Mouse (Mus musculus): ENCODE data around the gene Gm20708.

The Gm20708 gene

DNA sequence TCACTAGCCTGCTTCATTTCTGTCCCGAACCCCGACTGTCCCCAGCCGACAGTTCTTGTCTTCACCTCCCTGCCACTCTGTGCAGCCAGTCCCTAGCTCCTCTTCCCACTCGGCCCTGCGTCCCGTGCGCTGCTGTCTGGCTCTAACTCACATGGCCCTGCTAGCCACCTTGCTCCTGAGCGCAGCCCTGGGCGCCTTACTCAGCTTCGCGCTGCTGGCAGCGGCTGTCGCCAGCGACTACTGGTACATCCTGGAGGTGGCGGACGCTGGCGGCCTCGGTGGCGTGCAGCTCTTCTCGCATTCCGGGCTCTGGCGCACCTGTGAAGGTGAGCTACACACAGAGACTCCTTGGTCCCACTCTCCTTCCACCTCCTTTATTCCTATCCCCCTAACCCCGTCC, 51.1 kb downstream of the Gm20708 start, which contains the start of gene Tmem235:
Gene Tmem235 (plus strand): TSS at position 152 of the 400 bp plus-strand sequence.
- DNase-seq (ENCODE audit: low read depth, low spot score): no peak

DNA sequence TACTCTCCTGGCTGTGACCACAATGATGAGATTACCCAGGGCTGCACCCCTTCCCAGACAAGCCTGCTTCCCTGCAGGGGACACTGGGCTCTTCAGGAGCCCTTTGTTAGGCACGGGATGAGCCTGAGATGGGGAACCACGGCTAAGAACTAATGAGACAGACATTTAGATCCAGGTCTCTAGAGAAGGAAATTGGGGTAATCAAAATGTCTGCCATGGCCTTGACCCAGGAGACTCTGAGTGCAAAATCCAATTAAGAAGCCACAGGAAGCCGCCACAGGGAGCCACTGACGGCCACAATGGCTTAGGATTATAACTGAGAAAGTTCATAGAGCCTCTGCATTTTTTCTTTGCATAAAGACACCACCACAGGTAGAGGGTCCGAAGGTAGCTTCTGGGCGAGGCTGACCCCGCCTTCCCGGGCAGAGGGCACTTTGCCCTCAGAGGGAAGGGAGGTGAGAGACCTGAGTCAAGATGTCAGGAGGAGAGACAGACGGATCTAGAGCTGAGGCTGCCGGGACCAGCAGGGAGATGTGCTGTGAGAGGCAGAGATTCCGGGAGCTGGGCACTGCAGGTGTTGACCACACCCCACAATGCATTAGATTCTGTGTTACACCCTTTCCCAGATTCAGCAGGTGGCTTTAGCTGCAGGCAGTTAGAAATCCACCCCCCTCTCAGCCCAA, 53.8 kb downstream of the Gm20708 start:
- DNase-seq (ENCODE audit: low read depth, low spot score): no peak

DNA sequence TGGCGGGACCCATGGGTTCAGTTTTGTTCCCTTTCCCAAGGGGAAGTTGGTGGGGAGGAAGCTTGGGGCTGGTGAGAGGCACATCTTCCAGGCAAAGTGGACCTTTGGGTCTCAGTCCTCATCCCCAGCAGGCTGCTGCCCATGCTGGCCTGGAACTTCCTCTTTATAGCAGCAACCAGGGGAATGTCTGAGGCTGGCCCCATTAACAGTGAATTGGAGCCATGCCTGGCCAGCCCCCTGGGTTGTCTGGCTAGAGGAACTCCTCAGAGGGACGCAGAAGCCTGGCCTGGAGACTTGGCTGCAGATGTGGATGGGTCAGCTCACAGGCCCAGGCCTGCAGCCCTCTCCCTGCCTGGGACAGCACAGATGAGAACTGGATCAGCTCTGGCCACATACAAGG, 55.3 kb downstream of the Gm20708 start:
- DNase-seq (ENCODE audit: low read depth, low spot score): no peak

DNA sequence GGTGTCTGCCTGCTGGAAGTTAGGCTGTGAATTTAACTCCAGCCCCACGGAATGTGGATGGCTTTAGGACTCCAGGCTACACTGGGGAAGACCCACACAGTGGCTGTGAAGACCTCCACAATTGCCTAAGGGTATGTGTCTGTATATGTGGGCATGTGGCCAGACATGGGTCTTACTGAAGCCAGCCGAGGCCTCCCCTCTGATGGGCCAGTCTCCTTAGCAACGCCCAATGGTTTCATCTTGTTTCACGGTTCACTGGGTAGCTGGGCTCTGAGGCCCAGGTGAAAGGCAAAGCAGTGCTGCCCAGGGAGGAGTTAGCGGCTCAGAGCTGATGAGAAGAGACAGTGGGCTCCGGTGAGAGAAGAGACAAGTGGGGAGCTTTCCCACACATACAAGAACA, 56.5 kb downstream of the Gm20708 start:
- no peak for DNase-seq (ENCODE audit: low read depth, low spot score)

DNA sequence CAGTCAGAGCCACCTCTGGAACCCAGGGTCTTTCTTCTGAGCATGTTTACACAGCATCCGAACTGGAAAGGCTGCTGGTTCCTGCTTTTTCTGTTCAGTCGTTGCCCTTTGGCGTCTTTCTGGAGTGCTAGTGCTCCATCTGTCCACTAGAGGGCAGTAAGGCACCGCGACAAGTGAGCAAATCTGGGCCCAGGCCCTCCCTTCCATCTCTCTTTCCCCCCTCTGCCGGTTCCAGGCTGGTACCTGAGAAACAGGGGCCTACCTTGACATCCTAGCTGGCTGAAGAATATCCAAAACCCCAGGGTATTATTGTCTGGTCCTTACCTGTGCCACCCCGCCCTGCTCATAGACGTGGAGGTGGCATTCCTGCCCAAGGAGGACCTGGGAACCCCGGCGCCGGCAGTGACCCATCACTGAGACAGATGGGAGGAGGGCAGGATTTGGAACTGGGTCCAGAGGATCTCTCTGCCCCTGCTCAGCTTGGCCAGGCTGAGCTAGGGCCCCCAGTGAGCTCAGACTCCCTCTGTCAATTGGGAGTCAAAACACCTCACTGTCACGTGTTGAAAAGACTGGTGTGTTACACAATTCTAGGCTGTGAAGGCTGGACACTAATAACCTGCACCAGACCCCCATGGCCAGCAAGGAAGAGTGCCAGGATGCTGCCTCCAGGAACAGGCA, 61.4 kb downstream of the Gm20708 start:
- DNase-seq (ENCODE audit: low read depth, low spot score): peak; percentile 88

DNA sequence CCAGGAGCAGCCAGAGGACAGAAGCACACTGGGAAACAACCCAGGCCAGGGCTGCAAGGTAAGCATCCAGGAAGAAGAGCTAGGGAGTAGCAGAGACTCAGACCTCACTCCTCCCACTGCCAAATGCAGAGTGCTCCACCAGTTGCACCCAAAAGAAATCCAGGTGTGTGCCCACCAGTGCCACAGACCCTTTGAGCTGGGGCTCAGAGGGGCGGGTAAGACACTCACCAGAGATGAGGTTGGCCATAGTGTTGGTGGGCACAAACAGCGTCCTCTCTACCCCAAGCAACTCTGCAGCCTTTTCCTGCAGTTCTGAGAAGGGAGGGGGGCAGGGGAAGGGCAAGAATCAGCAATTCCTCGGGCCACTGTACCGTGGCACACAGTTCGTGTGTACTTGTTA, 61.9 kb downstream of the Gm20708 start:
- DNase-seq (ENCODE audit: low read depth, low spot score): no peak

DNA sequence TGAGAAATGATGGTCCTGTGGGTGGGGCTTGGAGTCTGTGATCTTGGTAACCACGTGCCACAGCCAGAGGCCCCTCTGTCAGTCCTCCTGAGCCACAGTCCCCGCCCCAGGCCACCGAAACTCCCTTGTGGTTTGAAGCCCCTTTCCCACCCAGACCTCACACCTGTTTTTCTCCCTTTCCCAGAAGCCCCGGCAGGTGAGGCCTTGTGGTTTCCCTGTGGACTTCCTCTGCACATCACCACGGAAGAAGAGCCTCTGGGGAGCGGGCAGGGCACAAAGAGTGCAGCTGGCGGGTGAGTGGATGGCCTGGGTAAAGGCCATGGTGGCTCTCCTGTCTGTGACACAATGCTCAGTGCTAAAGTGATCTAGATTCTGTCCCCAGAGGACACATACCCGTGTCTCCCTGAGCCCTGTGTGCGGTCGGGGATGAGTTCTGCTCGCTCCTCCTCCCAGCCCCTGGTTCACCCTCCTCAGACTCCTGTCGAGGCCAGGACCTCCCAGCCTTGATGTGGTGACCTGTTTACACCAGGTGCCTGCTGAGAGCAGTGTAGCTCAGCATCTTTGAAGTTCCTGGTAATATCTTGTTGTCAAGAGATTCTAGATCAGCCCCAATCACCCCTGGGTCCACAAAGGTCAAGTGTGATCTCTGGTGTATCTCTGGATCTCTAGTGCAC, 62.6 kb downstream of the Gm20708 start:
- DNase-seq (ENCODE audit: low read depth, low spot score): no peak

DNA sequence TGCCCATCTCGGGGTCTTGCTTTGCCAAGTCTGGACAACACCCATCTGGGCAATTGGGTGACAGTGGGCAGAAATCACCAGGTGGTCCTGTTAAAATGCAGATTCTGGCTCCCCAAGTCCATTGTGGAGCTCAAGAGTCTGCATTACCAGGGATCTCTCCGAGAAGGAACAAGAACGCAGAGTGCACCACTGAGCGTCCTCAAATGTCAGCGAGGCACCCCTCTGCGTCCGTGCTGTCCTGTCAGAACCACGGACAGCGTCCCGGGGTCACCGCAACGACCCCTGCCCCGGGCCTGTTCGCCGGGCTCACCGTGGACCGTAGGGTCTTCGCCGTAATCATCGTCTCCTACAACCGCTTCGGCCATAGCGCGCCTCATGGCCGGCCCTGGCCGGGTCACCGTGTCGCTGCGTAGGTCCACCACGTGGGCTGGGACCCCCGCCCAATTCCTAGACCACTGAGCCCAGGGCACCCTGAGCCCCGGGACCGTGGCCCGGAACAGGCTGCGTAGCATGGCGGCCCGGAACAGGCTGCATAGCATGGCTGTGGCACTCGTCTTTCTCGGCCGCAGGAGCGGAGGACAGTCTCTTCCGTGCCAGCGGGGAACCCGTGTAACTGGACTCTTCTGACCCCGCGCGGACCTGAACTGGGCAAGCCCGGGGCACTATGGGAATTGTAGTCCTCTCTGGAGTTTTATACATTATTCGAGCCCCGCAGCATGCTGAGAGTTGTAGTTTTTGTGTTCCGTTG, 63.6 kb downstream of the Gm20708 start, which contains the start of gene Tha1:
Gene Tha1 (minus strand): TSS at position 621 of the 748 bp plus-strand sequence.
- peak; percentile 84 for DNase-seq (ENCODE audit: low read depth, low spot score)

DNA sequence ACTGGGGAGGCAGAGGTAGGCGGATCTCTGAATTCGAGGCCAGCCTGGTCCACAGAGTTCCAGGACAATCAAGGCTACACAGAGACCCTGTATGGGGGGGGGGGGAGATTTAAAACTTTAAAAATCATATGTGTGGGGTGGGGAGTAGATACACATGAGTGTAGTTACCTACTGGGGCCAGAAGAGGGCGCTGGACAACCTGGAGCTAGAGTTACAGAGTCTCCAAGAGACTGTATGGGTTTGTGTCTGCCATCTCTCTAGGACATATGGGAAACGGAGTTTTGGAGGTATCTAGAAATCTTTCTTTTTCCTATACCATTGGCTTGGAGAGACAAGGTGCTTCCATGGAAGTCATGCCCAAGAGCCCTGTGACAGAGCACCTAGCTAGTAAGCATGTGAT, 65.0 kb downstream of the Gm20708 start:
- no peak for DNase-seq (ENCODE audit: low read depth, low spot score)

DNA sequence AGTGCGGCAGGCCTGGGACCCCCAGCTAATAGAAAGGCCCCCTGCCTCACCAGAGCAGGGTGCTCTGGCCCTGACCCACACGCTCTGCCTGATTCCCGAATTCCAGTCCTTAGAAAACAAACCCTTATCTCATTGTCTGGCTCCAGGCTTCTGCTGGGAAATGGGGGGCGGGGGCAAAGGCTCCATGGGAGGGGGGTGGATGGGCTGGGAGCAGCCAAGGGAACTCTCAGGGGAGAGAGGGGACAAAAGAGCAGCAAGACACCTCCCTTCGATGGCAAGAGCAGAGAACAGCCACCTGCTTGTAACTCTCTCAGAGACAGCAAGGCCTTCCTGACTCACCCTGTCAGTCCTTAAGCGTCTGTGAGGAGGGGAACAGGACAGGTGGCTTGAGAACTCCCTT, 66.2 kb downstream of the Gm20708 start:
- DNase-seq (ENCODE audit: low read depth, low spot score): no peak

DNA sequence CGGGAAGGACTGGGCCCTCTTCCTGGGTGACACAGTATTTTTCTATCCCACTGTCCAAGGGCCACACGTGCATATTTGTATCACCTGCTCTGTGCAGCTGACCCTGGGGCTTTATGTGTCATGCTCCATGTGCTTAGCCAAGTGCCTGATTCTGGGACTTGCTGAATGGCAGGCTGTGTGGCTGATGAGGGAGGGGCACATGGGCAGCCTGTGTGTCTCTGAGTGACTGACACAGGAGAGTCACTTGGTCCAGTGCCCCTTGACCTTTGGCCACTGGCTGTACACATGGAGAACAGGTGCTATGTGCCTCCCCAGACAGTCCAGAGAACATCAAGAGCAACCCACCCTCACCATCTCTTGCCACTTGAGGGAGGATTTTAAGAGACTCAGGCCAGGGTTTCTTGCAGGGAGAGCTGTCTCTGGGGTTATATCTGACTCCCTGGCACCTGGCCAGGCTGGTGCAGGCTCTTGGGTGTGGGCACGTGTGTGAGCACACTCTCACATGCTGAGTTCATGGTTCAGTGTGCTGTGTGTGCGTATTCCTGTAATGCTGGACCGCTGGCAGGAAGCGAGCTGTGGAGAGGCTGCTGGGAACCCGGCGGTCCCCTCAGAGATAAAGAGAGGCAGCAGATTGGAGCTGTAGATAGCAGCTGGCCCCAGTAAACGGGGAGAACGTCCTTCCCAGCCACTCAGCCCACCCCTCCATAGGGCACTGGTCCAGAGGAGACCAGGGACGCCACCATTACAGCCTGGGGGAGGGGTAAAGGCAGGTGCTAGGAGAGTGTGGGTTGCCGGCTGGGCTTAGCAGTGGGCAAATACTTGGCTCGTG, 68.7 kb downstream of the Gm20708 start:
- no peak for DNase-seq (ENCODE audit: low read depth, low spot score)

DNA sequence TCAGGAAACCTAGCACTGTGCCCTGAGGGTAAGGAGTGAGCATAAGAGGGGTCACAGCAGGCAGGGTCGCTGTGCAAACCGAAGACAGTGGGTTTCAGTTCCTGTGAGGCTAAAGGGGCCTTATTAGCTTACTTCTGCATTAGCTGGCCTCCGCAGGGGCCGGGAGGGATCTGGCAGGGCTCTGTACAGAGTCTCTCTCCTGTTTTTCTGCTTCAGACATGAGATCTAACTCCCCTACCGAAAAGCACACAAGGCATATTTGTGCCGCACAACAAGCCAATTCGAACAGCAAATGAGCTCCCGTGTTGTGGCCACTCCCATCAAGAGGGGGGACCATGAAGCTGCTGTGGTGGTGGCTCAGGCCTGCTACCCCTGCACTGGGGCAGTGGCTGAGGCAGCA, 69.4 kb downstream of the Gm20708 start:
- no peak for DNase-seq (ENCODE audit: low read depth, low spot score)

DNA sequence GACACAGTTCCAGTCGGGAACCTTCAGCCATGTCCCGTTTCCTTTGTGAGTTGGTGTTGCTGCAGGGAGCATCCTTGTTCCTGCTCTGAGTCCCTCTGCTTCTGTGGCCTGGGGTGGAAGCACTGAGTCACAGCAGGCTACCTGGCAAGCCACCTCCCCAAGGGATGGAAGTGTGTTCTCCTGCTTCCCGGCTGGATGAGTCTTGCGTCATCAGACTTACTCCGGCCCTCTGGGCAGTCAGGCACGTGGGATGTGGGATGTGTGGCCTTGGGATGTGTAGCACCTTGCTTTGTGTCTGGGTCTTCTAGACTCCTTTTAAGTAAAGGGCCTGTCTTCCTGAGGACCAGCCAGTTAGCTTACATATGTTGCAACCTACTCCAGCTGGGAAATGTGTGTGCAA, 70.2 kb downstream of the Gm20708 start:
- DNase-seq (ENCODE audit: low read depth, low spot score): no peak

DNA sequence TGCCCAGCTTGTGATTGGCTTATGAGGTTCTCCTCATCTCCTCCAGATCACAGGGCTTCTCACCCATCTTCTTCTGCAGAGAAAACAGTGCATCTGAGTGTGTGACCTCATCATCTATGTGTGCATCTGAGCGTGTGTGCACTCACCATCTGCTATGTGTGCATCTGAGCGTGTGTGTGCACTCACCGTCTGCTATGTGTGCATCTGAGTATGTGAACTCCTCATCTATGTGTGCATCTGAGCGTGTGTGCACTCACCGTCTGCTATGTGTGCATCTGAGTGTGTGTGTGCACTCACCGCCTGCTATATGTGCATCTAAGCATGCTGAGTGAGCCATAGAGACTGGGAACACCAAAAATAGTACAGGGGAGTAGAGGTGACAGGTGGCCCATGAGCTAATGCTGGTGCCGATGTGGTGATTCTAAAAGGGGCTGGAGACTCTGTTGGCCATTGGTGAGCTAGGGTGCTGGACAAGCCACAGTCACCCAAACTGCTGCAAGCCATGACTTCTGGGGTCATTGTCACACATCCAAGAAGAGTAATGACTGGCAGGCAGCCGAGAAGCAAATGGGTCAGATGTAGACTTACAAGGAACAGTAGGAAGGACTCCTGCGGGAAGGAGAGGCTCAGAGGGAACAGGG, 71.0 kb downstream of the Gm20708 start:
- DNase-seq (ENCODE audit: low read depth, low spot score): no peak

DNA sequence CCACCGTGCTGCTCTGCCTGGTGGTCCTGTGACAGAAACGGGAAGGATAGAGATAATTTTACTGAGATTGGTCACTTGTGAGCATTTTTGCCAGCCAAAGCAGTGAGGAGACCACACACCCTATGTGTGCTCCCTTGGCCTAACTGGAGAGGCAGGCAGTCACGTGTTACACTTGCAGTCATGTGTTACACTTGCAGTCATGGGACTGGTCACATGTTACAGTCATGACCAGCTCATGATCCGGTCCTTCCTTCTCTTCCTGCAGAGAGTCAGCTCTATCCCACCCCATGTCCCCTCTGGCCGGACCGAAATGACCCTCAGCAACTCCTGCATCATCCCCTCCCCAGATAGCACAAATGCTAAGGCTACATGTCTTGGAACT, 71.5 kb downstream of the Gm20708 start:
- DNase-seq (ENCODE audit: low read depth, low spot score): no peak

DNA sequence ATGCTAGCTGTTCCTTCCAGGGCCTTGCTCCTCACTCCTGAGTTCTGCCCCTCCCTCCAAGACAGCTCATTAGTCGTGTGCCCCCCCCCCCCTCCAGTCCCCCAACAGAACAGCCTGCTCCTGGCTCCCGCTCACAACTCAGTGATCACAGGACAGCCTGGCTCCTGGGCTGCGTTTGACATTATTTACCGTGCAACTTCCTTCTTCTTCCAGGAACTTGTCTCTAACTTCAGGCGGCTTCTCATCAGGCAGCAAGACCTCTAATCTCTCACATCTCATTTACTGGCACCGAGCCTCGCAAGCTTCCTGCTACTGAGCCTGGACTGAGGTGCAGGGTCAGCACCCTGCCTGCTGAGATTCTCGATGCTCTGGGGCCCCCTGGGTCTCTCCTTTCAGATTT, 72.3 kb downstream of the Gm20708 start:
- no peak for DNase-seq (ENCODE audit: low read depth, low spot score)

DNA sequence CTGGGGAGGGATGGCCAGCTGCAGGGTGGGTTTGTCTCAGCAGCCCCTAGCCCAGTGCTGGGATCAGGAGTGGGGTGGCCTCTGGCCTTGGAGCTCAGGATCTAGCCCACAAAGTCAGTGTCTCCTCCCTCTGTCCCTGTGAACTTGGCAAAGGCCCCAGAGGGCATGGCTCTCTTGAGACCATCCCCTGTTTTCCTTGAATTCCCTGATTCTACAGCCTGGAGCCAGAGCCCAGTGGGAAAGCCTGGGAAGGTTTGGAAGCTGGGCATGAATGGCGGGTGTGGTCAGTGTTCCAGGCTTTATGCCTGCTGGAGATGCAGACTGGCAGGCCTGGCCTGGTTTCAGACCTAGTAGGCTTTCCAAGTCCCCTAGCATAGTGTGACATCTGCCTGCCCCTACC, 72.7 kb downstream of the Gm20708 start:
- no peak for DNase-seq (ENCODE audit: low read depth, low spot score)

DNA sequence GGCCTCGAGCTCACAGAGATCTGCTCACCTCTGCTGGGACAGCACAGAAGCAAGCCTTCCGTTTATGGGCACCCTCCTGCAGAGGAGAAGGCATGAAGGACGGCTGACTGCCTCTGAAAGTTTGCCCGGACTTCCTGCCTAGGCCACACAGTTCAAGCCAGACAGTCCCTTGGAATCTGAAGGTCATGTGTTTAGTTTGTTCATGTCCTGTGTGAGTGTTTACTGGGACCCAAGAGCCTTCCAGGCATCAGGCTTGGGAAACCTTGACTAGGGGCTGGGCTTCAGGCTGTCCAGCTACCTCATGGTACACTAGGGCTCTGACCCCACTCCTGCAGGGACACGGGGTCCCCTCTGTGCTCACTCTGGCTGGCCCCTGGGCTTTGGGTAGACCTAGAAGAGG, 76.5 kb downstream of the Gm20708 start:
- no peak for DNase-seq (ENCODE audit: low read depth, low spot score)

DNA sequence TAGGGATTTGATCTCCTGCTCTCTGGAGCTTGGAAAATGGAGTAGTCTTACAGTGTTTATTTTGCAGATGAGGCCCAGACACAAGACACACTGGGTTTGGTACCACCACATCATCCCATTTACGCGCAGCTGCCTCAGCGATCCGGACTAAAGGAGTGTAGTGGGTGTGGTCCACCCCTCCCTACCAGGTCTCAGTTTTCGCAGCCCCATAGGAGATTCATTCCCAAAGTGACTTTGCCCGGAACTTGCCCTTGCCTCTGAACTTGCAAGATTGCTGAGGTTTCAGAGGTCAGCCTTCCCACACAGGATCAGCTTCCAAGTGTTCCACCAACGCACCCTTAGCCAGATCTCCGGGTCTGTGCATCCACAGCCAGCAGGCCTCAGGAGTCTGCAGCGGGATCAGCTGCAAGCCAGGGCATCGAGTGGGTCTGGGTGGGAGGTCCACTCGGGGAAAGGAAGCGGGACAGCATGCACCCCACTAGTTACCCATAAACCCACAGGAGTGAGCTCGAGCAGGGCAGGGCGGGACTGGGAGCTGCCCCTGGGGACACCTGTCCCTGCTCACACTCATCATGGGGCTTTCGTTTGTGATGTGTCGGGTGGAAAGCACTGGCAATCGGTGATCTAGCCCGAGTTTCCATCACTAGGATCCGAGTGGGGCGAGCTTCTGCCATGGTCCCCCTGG, 78.8 kb downstream of the Gm20708 start:
- DNase-seq (ENCODE audit: low read depth, low spot score): no peak

Measured in mesoderm, embryonic 11.5 days (tissue).